Mouse (Mus musculus) limb, embryonic 12.5 days (tissue): Measurements from ENCODE around the gene Fam92b. TPM values are rescaled to one million over a fixed set of nuclear protein-coding genes. Genes with fewer than 3 reads are reported as not detected.

ENCODE experiments used
- ATAC-seq: fragments of 200-750 bp; cut with Nextera tagmentation; 2 replicates; pipeline ENCODE4 v1.8.0; 2017; ENCODE audit warnings: low read depth, moderate TSS enrichment; ENCODE audit not compliant: insufficient number of reproducible peaks, insufficient read depth, low FRiP score, low TSS enrichment
- H3K27ac ChIP-seq: fragments of 300-500 bp; sonication (generic); 2 replicates; pipeline ENCODE4 v1.5.1; 2016; ENCODE audit warnings: mild to moderate bottlenecking, moderate library complexity
- H3K27me3 ChIP-seq: fragments of 300-500 bp; sonication (generic); 2 replicates; pipeline ENCODE4 v1.6.1; 2016; ENCODE audit warnings: mild to moderate bottlenecking, moderate library complexity
- H3K36me3 ChIP-seq: fragments of 300-500 bp; sonication (generic); 2 replicates; pipeline ENCODE4 v1.6.1; 2016; ENCODE audit warnings: mild to moderate bottlenecking, moderate library complexity
- H3K4me1 ChIP-seq: fragments of 300-500 bp; sonication (generic); replicated peaks from 2 replicates; pipeline ENCODE4 v1.6.1; 2016
- H3K4me2 ChIP-seq: fragments of 300-500 bp; sonication (generic); 2 replicates; pipeline ENCODE4 v1.6.1; 2016; ENCODE audit warnings: mild to moderate bottlenecking, moderate library complexity
- H3K4me3 ChIP-seq: fragments of 300-500 bp; sonication (generic); replicated peaks from 2 replicates; pipeline ENCODE4 v1.5.1; 2016; ENCODE audit warnings: mild to moderate bottlenecking
- H3K9ac ChIP-seq: fragments of 300-500 bp; sonication (generic); replicated peaks from 2 replicates; pipeline ENCODE4 v1.6.1; 2016; ENCODE audit warnings: mild to moderate bottlenecking, moderate library complexity
- H3K9me3 ChIP-seq: fragments of 300-500 bp; sonication (generic); 2 replicates; pipeline ENCODE4 v1.6.1; 2016; ENCODE audit warnings: mild to moderate bottlenecking, moderate library complexity
- WGBS: fragments of 180-500 bp; shearing (Covaris S2); methylation state at CpG from one replicate; pipeline ENCODE4 v1.1.7; 2016; 5-methylcytosine and 5-hydroxymethylcytosine counted together
- polyA plus RNA-seq: library from polyadenylated mRNA; unstranded; fragments of >200 nt; fragmentation: Nextera tagmentation; extraction: Ambion mirVana; gene quantifications from 2 replicates; pipeline ENCODE4 v1.2.1, GENCODE M21; 2016

Gene Fam92b
- polyA plus RNA-seq, 1 experiment from 2014 or later = not detected

DNA sequence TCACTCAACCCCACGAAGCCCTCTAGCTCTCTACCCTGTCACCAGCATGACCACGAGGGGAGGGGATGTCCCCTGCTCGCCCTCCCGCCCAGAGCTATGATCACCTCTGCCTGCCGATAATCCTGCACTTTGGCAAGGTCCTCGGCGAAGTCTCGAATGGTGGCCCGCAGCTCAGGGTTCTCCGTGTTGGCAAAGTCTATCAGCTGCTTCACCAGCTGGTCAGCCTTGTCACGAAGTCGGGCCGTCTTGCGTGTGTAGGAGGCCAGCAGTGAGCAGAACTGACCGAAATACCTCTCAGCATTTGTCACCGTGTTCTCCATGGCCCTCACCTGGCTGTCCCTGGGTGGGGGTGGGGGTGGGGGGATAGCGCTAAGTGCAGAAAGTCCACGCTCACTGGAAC lies 2.7 kb downstream of the Fam92b start:
- no peaks in the 10 kb centered on the region for H3K36me3 ChIP-seq
- peaks cover 33% of the 10 kb centered on the region for H3K4me1 ChIP-seq
- no peaks in the 10 kb centered on the region for H3K9me3 ChIP-seq
- no peak for ATAC-seq
- H3K4me2 ChIP-seq = no peak overlapping the region
- no peak overlapping the region for H3K27ac ChIP-seq
- 41% methylated on average over 18 of the region's 18 CpGs for WGBS
- H3K27me3 ChIP-seq = peaks cover 43% of the 10 kb centered on the region
- H3K9ac ChIP-seq = no peak overlapping the region
- H3K4me3 ChIP-seq = no peak overlapping the region

- Histone ChIP-seq H3K4me2 (no peak overlapping the region), H3K4me3 (no peak overlapping the region), H3K9me3 (no peaks in the 10 kb centered on the region), H3K36me3 (no peaks in the 10 kb centered on the region), H3K27me3 (peaks cover 47% of the 10 kb centered on the region), H3K27ac (no peak overlapping the region), H3K9ac (no peak overlapping the region), H3K4me1 (peaks cover 25% of the 10 kb centered on the region)
- WGBS = 81% methylated on average over 1 of the region's 1 CpGs
- no peak for ATAC-seq
These were observed 4.1 kb downstream of the Fam92b start for GRCm38 (mm10) chr8:120173195-120173594.

DNA sequence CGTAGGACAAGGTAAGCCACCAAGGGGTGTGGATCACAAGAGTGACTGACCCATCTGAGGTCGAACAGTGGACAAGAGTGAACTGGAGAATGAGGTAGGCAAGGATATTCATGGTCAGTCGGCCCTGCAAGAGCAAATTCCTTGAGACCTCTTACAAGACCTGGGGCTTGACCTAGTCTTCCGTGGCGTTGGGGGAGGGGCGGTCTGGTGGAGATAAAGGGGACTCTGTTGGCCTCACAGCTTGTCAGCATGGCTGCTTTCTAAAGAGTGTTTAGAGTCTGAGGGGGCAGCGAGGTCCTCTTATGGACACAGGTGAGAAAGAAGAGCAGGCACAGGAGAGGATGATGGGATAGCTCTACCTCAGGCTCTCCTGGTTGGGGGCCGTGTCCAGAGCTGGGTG lies 8.1 kb downstream of the Fam92b start:
- H3K27me3 ChIP-seq = peaks cover 18% of the 10 kb centered on the region; the same call in 1 of the 2 replicates

GRCm38 (mm10) chr8:120167821-120168220 lies 9.4 kb downstream of the Fam92b start:
- Histone ChIP-seq H3K9ac (no peak overlapping the region), H3K4me1 (peaks cover 11% of the 10 kb centered on the region), H3K27ac (no peak overlapping the region), H3K9me3 (no peaks in the 10 kb centered on the region), H3K27me3 (0 out of 2 replicates have a peak, but pooled peaks cover 10% of the 10 kb centered on the region), H3K4me3 (no peak overlapping the region), H3K4me2 (0 out of 2 replicates have a peak overlapping the region, but pooled peaks have one; percentile 6), H3K36me3 (no peaks in the 10 kb centered on the region)
- no peak for ATAC-seq
- 32% methylated on average over 5 of the region's 5 CpGs for WGBS

More for the DNA sequence above, 8.1 kb downstream of the Fam92b start:
- no peak overlapping the region for H3K4me2 ChIP-seq
- no peak overlapping the region for H3K27ac ChIP-seq
- H3K4me1 ChIP-seq = peaks cover 11% of the 10 kb centered on the region
- no peaks in the 10 kb centered on the region for H3K9me3 ChIP-seq
- no peak overlapping the region for H3K4me3 ChIP-seq
- 60% methylated on average over 8 of the region's 8 CpGs for WGBS
- no peak overlapping the region for H3K9ac ChIP-seq
- H3K36me3 ChIP-seq = no peaks in the 10 kb centered on the region
- ATAC-seq = no peak

DNA sequence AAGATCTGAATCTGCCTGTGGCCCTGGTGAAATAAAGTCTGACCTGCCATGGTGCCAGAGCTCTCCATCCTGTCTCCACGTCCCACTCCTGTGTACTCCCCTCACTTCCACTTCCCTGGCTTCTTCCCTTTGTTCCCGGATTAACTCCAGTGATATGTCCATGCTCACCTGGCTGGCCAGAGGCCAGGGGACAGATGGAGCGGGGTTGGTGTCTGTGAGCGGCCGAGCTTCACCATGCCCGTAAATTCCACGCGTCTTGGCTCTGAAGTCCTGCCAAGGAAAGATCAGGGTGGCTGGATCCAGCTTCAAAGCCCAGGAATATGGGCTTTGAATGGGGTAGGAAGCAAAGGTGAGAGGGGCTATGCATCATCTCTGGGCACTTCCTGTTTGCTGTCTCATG lies 10.1 kb downstream of the Fam92b start:
- no peak for ATAC-seq
- Histone ChIP-seq H3K9me3 (no peaks in the 10 kb centered on the region), H3K27me3 (0 out of 2 replicates have a peak, but pooled peaks cover 9% of the 10 kb centered on the region), H3K36me3 (no peaks in the 10 kb centered on the region), H3K27ac (no peak overlapping the region), H3K9ac (no peak overlapping the region), H3K4me2 (no peak overlapping the region), H3K4me3 (no peak overlapping the region), H3K4me1 (peaks cover 11% of the 10 kb centered on the region)
- WGBS = 81% methylated on average over 8 of the region's 8 CpGs

GRCm38 (mm10) chr8:120164026-120164425 lies 13.2 kb downstream of the Fam92b start:
- 88% methylated on average over 5 of the region's 5 CpGs for WGBS
- no peak overlapping the region for H3K27ac ChIP-seq
- H3K9me3 ChIP-seq = no peaks in the 10 kb centered on the region
- no peaks in the 10 kb centered on the region for H3K36me3 ChIP-seq
- no peak overlapping the region for H3K9ac ChIP-seq
- no peak overlapping the region for H3K4me3 ChIP-seq
- H3K27me3 ChIP-seq = peaks cover 25% of the 10 kb centered on the region
- no peak overlapping the region for H3K4me2 ChIP-seq
- H3K4me1 ChIP-seq = peaks cover 16% of the 10 kb centered on the region
- ATAC-seq = no peak

DNA sequence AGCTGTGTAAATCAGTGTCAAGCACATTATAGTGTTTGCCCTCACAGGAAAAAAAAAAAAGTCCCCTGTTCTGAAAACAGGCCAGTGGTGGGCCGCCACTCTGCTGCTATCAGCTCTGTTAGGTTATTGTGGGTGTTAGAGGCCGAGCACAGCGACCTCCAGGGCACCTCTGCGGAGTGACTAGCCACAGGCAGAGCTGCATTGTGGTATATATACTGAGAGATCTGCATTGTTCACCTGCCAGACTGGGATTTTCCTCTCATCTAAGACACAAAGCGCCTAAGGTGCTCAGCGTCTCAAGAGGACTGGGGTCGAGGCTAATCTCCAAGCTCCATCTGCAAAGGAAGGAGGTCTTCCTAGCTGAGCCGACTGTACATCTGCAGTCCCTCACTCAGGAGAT lies 13.9 kb downstream of the Fam92b start:
- no peak overlapping the region for H3K4me3 ChIP-seq
- H3K9ac ChIP-seq = no peak overlapping the region
- H3K27me3 ChIP-seq = peaks cover 23% of the 10 kb centered on the region
- H3K4me1 ChIP-seq = peaks cover 15% of the 10 kb centered on the region
- 76% methylated on average over 8 of the region's 8 CpGs for WGBS
- H3K4me2 ChIP-seq = no peak overlapping the region
- H3K27ac ChIP-seq = no peak overlapping the region
- H3K9me3 ChIP-seq = no peaks in the 10 kb centered on the region
- no peak for ATAC-seq
- no peaks in the 10 kb centered on the region for H3K36me3 ChIP-seq

GRCm38 (mm10) chr8:120162404-120162752 lies 14.9 kb downstream of the Fam92b start:
- H3K27ac ChIP-seq = no peak overlapping the region
- no peak for ATAC-seq
- no peak overlapping the region for H3K4me3 ChIP-seq
- H3K36me3 ChIP-seq = no peaks in the 10 kb centered on the region
- H3K9me3 ChIP-seq = no peaks in the 10 kb centered on the region
- H3K9ac ChIP-seq = no peak overlapping the region
- H3K4me2 ChIP-seq = no peak overlapping the region
- WGBS = 82% methylated on average over 5 of the region's 5 CpGs
- peaks cover 21% of the 10 kb centered on the region for H3K27me3 ChIP-seq
- H3K4me1 ChIP-seq = peaks cover 5% of the 10 kb centered on the region; the same call in 1 of the 2 replicates

GRCm38 (mm10) chr8:120161658-120162403 lies 15.4 kb downstream of the Fam92b start:
- Histone ChIP-seq H3K9me3 (no peaks in the 10 kb centered on the region), H3K9ac (no peak overlapping the region), H3K4me3 (no peak overlapping the region), H3K4me1 (0 out of 2 replicates have a peak, but pooled peaks cover 5% of the 10 kb centered on the region), H3K4me2 (no peak overlapping the region), H3K36me3 (no peaks in the 10 kb centered on the region), H3K27me3 (peaks cover 21% of the 10 kb centered on the region), H3K27ac (no peak overlapping the region)
- no peak for ATAC-seq
- 79% methylated on average over 16 of the region's 16 CpGs for WGBS

GRCm38 (mm10) chr8:120160366-120160765 lies 16.9 kb downstream of the Fam92b start:
- Histone ChIP-seq H3K9ac (no peak overlapping the region), H3K9me3 (no peaks in the 10 kb centered on the region), H3K27me3 (peaks cover 21% of the 10 kb centered on the region), H3K36me3 (no peaks in the 10 kb centered on the region), H3K4me2 (no peak overlapping the region), H3K27ac (no peak overlapping the region), H3K4me1 (peaks cover 13% of the 10 kb centered on the region; the same call in 1 of the 2 replicates), H3K4me3 (no peak overlapping the region)
- WGBS = 73% methylated on average over 8 of the region's 8 CpGs
- no peak for ATAC-seq

GRCm38 (mm10) chr8:120152636-120153035 lies 24.6 kb downstream of the Fam92b start:
- Histone ChIP-seq H3K36me3 (no peaks in the 10 kb centered on the region), H3K4me3 (no peak overlapping the region), H3K27me3 (no peaks in the 10 kb centered on the region), H3K9ac (no peak overlapping the region), H3K4me1 (peaks cover 33% of the 10 kb centered on the region), H3K9me3 (no peaks in the 10 kb centered on the region), H3K4me2 (no peak overlapping the region), H3K27ac (peak overlapping the region; percentile 59; the same call in 1 of the 2 replicates)
- no peak for ATAC-seq
- WGBS = 41% methylated on average over 7 of the region's 7 CpGs

- Histone ChIP-seq H3K4me3 (no peak overlapping the region), H3K9ac (no peak overlapping the region), H3K27me3 (no peaks in the 10 kb centered on the region), H3K36me3 (no peaks in the 10 kb centered on the region), H3K27ac (0 out of 2 replicates have a peak overlapping the region, but pooled peaks have one; percentile 17), H3K4me1 (peaks cover 28% of the 10 kb centered on the region), H3K9me3 (no peaks in the 10 kb centered on the region), H3K4me2 (no peak overlapping the region)
- no peak for ATAC-seq
- 58% methylated on average over 9 of the region's 9 CpGs for WGBS
These were observed 26.1 kb downstream of the Fam92b start for GRCm38 (mm10) chr8:120151151-120151550.
